Mouse (Mus musculus) kidney, postnatal 0 days (tissue): Measurements from ENCODE around the gene Sik3. TPM values are rescaled to one million over a fixed set of nuclear protein-coding genes. Genes with fewer than 3 reads are reported as not detected.

Experiments used
- ATAC-seq: fragments of 200-750 bp; cut with Nextera tagmentation; replicated peaks from 2 replicates; pipeline ENCODE4 v1.8.0; 2017; ENCODE audit warnings: low read depth, moderate number of reproducible peaks, moderate TSS enrichment, moderate library complexity; ENCODE audit not compliant: low FRiP score
- DNase-seq: peaks from one replicate; pipeline ENCODE4 v3.0.0-alpha.2; 2016; ENCODE audit warnings: low spot score
- H3K27ac ChIP-seq: fragments of 300-500 bp; sonication (generic); 2 replicates; pipeline ENCODE4 v1.5.1; 2014; ENCODE audit warnings: mild to moderate bottlenecking
- H3K27me3 ChIP-seq: fragments of 300-500 bp; sonication (generic); 2 replicates; pipeline ENCODE4 v1.6.1; 2014; ENCODE audit warnings: low read length, mixed read lengths; ENCODE audit not compliant: insufficient read depth
- H3K36me3 ChIP-seq: fragments of 300-500 bp; sonication (generic); 2 replicates; pipeline ENCODE4 v1.6.1; 2014; ENCODE audit warnings: low read length, mixed read lengths; ENCODE audit not compliant: insufficient read depth
- H3K4me1 ChIP-seq: fragments of 300-500 bp; sonication (generic); replicated peaks from 2 replicates; pipeline ENCODE4 v1.6.1; 2014; ENCODE audit warnings: antibody characterized with exemption, low read length, mixed read lengths; ENCODE audit not compliant: insufficient read depth
- H3K4me2 ChIP-seq: fragments of 300-500 bp; sonication (generic); 2 replicates; pipeline ENCODE4 v1.6.1; 2014; ENCODE audit warnings: mild to moderate bottlenecking, low read length, moderate library complexity, mixed read lengths
- H3K4me3 ChIP-seq: fragments of 300-500 bp; sonication (generic); replicated peaks from 2 replicates; pipeline ENCODE4 v1.5.1; 2014; ENCODE audit warnings: low read depth, low read length
- H3K9ac ChIP-seq: fragments of 300-500 bp; sonication (generic); 2 replicates; pipeline ENCODE4 v1.6.1; 2014; ENCODE audit warnings: low read depth, low read length
- H3K9me3 ChIP-seq: fragments of 300-500 bp; sonication (generic); replicated peaks from 2 replicates; pipeline ENCODE4 v1.6.1; 2016; ENCODE audit warnings: low read length, inconsistent platforms, mixed read lengths
- CTCF ChIP-seq: IDR thresholded peaks from 2 replicates; pipeline ENCODE4 v1.5.1; 2016; ENCODE audit warnings: antibody characterized with exemption, low read depth, mild to moderate bottlenecking, moderate library complexity
- WGBS: fragments of 180-500 bp; shearing (Covaris S2); extraction: QIAGEN DNeasy Blood & Tissue Kit; methylation state at CpG from one replicate; pipeline ENCODE4 v1.1.7; 2014; 5-methylcytosine and 5-hydroxymethylcytosine counted together
- polyA plus RNA-seq: library from polyadenylated mRNA; unstranded; fragments of >200 nt; fragmentation: Nextera tagmentation; extraction: Ambion mirVana; gene quantifications from 2 replicates; pipeline ENCODE4 v1.2.1, GENCODE M21; 2015

Gene Sik3
- polyA plus RNA-seq, 1 experiment from 2014 or later = 12.5 TPM

- H3K9me3 ChIP-seq = no peaks in the 10 kb centered on the region
- no peak overlapping the region for H3K27ac ChIP-seq
- no peak for TF ChIP-seq CTCF
- H3K36me3 ChIP-seq = no peaks in the 10 kb centered on the region
- DNase-seq (no peak), ATAC-seq (no peak)
- H3K4me1 ChIP-seq = peaks cover under 1% of the 10 kb centered on the region; the same call in 1 of the 2 replicates
- no peak overlapping the region for H3K4me3 ChIP-seq
- 61% methylated on average over 5 of the region's 5 CpGs for WGBS
- no peak overlapping the region for H3K9ac ChIP-seq
- H3K27me3 ChIP-seq = no peaks in the 10 kb centered on the region
- H3K4me2 ChIP-seq = no peak overlapping the region
Observed at GRCm38 (mm10) chr9:46006224-46006623, 6.4 kb upstream of the Sik3 start.

GRCm38 (mm10) chr9:46008931-46009668, 3.5 kb upstream of the Sik3 start:
- no peak overlapping the region for H3K27ac ChIP-seq
- no peaks in the 10 kb centered on the region for H3K27me3 ChIP-seq
- H3K4me3 ChIP-seq = no peak overlapping the region
- H3K4me1 ChIP-seq = peaks cover 8% of the 10 kb centered on the region; the same call in 1 of the 2 replicates
- 80% methylated on average over 7 of the region's 7 CpGs for WGBS
- DNase-seq (no peak), ATAC-seq (no peak)
- no peak for TF ChIP-seq CTCF
- H3K36me3 ChIP-seq = no peaks in the 10 kb centered on the region
- H3K9me3 ChIP-seq = no peaks in the 10 kb centered on the region
- H3K9ac ChIP-seq = no peak overlapping the region
- H3K4me2 ChIP-seq = no peak overlapping the region

GRCm38 (mm10) chr9:46009669-46009983, 3.0 kb upstream of the Sik3 start:
- ATAC-seq = no peak
- H3K4me1 ChIP-seq = peaks cover 13% of the 10 kb centered on the region; the same call in 1 of the 2 replicates
- H3K4me2 ChIP-seq = no peak overlapping the region
- WGBS = 40% methylated on average over 1 of the region's 1 CpGs
- DNase-seq = no peak
- no peak overlapping the region for H3K4me3 ChIP-seq
- no peak overlapping the region for H3K9ac ChIP-seq
- H3K27me3 ChIP-seq = no peaks in the 10 kb centered on the region
- no peaks in the 10 kb centered on the region for H3K9me3 ChIP-seq
- no peak for TF ChIP-seq CTCF
- H3K36me3 ChIP-seq = no peaks in the 10 kb centered on the region
- no peak overlapping the region for H3K27ac ChIP-seq

- no peaks in the 10 kb centered on the region for H3K36me3 ChIP-seq
- no peak overlapping the region for H3K9ac ChIP-seq
- no peaks in the 10 kb centered on the region for H3K27me3 ChIP-seq
- peaks cover 28% of the 10 kb centered on the region for H3K4me1 ChIP-seq
- H3K4me3 ChIP-seq = no peak overlapping the region
- H3K27ac ChIP-seq = no peak overlapping the region; the same call in 1 of the 2 replicates
- no peak for TF ChIP-seq CTCF
- ATAC-seq (no peak), DNase-seq (peak; percentile 70)
- H3K4me2 ChIP-seq = peak overlapping the region; percentile 63
- 23% methylated on average over 3 of the region's 3 CpGs for WGBS
- no peaks in the 10 kb centered on the region for H3K9me3 ChIP-seq
Observed at GRCm38 (mm10) chr9:46011094-46011970, 1.3 kb upstream of the Sik3 start.

- H3K4me3 ChIP-seq = peak overlapping the region; percentile 96
- no peak for TF ChIP-seq CTCF
- no peaks in the 10 kb centered on the region for H3K27me3 ChIP-seq
- H3K36me3 ChIP-seq = no peaks in the 10 kb centered on the region
- H3K27ac ChIP-seq = peak overlapping the region; percentile 96
- peak; percentile 70 for ATAC-seq
- H3K9me3 ChIP-seq = no peaks in the 10 kb centered on the region
- under 1% methylated on average over 46 of the region's 46 CpGs for WGBS
- peak overlapping the region; percentile 69 for H3K4me2 ChIP-seq
- peak; percentile 55 for DNase-seq
- peaks cover 30% of the 10 kb centered on the region for H3K4me1 ChIP-seq
- peak overlapping the region; percentile 96 for H3K9ac ChIP-seq
Observed at GRCm38 (mm10) chr9:46013009-46013586, 478 bp downstream of the Sik3 start.

GRCm38 (mm10) chr9:46013616-46014015, 996 bp downstream of the Sik3 start:
- peaks cover 30% of the 10 kb centered on the region for H3K4me1 ChIP-seq
- TF ChIP-seq CTCF = no peak
- WGBS = 3% methylated on average over 5 of the region's 5 CpGs
- ATAC-seq = no peak
- DNase-seq = no peak
- H3K9ac ChIP-seq = peak overlapping the region; percentile 96
- H3K27me3 ChIP-seq = no peaks in the 10 kb centered on the region
- H3K27ac ChIP-seq = peak overlapping the region; percentile 96
- H3K4me2 ChIP-seq = peak overlapping the region; percentile 69
- H3K9me3 ChIP-seq = no peaks in the 10 kb centered on the region
- peak overlapping the region; percentile 96 for H3K4me3 ChIP-seq
- H3K36me3 ChIP-seq = no peaks in the 10 kb centered on the region
